Mouse (Mus musculus): ENCODE measurements at regions not wholly inside any gene's neighbourhood (a gene's known extent, or its start where the extent isn't known, plus 50 kb on each side); places are given as distances from the start of the nearest gene placed in this dataset.

DNA sequence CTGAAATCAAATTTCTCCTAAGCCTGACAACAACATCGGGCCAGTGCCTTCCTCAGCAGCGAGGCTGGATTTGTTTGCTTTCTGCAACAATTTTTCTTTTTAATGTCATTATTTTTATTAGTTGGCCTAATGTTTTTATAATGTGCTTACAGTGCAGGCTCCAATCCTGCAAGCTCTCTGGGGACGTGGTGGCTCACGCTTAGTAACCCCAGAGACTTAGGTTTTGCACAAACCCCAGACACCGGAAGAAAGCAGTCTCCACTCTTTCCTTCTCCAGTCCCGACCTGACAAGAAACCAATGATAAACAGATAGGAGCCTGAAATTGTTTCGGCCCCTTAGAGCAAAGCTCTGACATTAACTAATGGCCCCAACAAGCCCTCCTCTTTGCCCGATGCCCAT lies 184.7 kb upstream of the Spaca1 start:
- Histone ChIP-seq H3K36me3 (ENCODE audit: insufficient read depth, low read length) (no peaks in the 10 kb centered on the region), H3K4me1 (ENCODE audit: insufficient read depth, low read depth, low read length) (no peaks in the 10 kb centered on the region), H3K4me2 (replicated peaks; ENCODE audit: low read depth, low read length) (no peak overlapping the region; the same call in 1 of the 2 replicates), H3K9me3 (ENCODE audit: low read length) (no peaks in the 10 kb centered on the region), H3K9ac (replicated peaks; ENCODE audit: low read depth) (no peak overlapping the region), H3K27me3 (replicated peaks; ENCODE audit: insufficient read depth, low read length) (no peaks in the 10 kb centered on the region), H3K27ac (ENCODE audit: low read length) (no peak overlapping the region), H3K4me3 (ENCODE audit: low read depth, low read length) (no peak overlapping the region)
- WGBS: 62% methylated on average over 8 of the region's 8 CpGs
- DNase-seq (ENCODE audit: low spot score) (no peak), ATAC-seq (no peak)
- TF ChIP-seq EP300 (IDR thresholded peaks at IDR 0.05) (no peak), CTCF (IDR thresholded peaks at IDR 0.05) (no peak)

DNA sequence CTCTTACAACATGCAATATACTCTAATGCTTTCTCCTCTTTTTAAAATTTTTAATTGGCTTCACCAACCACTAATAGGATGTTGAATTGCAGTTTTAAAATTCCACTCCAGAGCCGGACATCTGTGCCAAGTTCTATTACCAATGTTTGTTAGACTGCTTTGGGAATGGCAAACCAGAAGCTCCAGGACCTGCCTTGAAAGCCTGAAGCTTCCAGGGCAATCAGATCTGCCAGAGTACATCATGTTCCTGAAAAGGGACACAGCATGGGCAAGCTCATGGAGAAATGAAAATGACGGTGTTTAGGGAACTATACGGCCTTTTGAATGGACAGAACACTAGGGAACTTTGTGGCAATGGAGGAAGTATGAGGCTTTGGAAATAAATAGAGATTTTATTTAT lies 187.8 kb upstream of the Spaca1 start:
- no peak for TF ChIP-seq EP300 (IDR thresholded peaks at IDR 0.05)
- TF ChIP-seq CTCF (IDR thresholded peaks at IDR 0.05): no peak
- Histone ChIP-seq H3K4me3 (ENCODE audit: low read depth, low read length) (no peak overlapping the region), H3K4me2 (replicated peaks; ENCODE audit: low read depth, low read length) (no peak overlapping the region), H3K27ac (ENCODE audit: low read length) (no peak overlapping the region), H3K27me3 (replicated peaks; ENCODE audit: insufficient read depth, low read length) (no peaks in the 10 kb centered on the region), H3K9ac (replicated peaks; ENCODE audit: low read depth) (no peak overlapping the region), H3K4me1 (ENCODE audit: insufficient read depth, low read depth, low read length) (no peaks in the 10 kb centered on the region), H3K36me3 (ENCODE audit: insufficient read depth, low read length) (no peaks in the 10 kb centered on the region), H3K9me3 (ENCODE audit: low read length) (no peaks in the 10 kb centered on the region)
- 66% methylated on average over 3 of the region's 3 CpGs for WGBS
- DNase-seq (ENCODE audit: low spot score): no peak
- no peak for ATAC-seq

DNA sequence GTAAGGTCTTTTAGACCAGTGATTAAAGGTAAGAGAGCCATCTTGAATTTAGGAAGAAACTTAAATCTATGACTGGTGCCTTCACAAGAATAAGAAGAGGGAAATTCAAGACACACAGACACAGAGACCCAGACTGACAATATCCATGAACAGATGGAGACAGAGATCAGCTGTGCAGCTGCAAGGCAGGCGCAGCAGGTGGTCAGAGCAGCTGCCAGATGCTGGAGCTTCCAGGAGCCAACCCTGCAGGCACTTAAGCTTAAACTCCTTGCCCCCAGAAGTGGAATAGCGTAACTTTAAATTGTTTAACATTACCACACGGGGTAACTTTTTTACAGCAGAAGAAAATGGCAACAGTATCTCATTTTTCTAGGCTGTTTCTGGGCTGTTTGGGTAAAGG lies 189.6 kb upstream of the Spaca1 start:
- no peaks in the 10 kb centered on the region for H3K9me3 ChIP-seq (ENCODE audit: low read length)
- DNase-seq (ENCODE audit: low spot score) (no peak), ATAC-seq (no peak)
- H3K4me2 ChIP-seq (replicated peaks; ENCODE audit: low read depth, low read length): no peak overlapping the region
- no peaks in the 10 kb centered on the region for H3K36me3 ChIP-seq (ENCODE audit: insufficient read depth, low read length)
- H3K27ac ChIP-seq (ENCODE audit: low read length): no peak overlapping the region
- TF ChIP-seq CTCF (IDR thresholded peaks at IDR 0.05) (no peak), EP300 (IDR thresholded peaks at IDR 0.05) (no peak)
- H3K9ac ChIP-seq (replicated peaks; ENCODE audit: low read depth): no peak overlapping the region
- H3K4me1 ChIP-seq (ENCODE audit: insufficient read depth, low read depth, low read length): no peaks in the 10 kb centered on the region
- H3K27me3 ChIP-seq (replicated peaks; ENCODE audit: insufficient read depth, low read length): no peaks in the 10 kb centered on the region
- 50% methylated on average over 3 of the region's 3 CpGs for WGBS
- H3K4me3 ChIP-seq (ENCODE audit: low read depth, low read length): no peak overlapping the region

DNA sequence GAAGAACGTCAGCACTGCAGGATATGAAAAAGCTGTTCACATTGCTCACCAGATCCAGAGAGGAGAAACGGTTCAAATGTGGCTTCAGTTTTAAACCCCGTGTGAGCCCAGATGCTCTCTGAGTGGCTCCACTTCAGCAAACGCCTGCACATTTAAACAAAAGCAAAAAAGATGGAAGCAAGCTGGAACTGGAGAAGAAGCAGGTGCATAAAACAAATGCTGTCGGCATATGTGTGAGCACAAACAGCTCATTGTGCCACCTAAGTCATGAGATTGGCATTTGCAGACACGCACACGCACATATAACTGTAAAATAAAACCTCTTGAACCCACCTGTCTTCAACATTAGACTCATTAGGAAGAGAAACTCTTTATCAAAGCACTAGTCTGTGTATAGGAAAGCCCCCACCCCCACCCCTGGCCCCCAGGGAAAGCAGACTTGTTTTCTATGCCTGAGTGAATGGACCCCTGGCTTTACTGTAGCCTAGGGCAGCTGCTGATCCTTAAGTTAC lies 191.1 kb upstream of the Spaca1 start:
- Histone ChIP-seq H3K4me2 (replicated peaks; ENCODE audit: low read depth, low read length) (no peak overlapping the region), H3K4me3 (ENCODE audit: low read depth, low read length) (no peak overlapping the region), H3K9me3 (ENCODE audit: low read length) (no peaks in the 10 kb centered on the region), H3K27me3 (replicated peaks; ENCODE audit: insufficient read depth, low read length) (no peaks in the 10 kb centered on the region), H3K4me1 (ENCODE audit: insufficient read depth, low read depth, low read length) (no peaks in the 10 kb centered on the region), H3K36me3 (ENCODE audit: insufficient read depth, low read length) (no peaks in the 10 kb centered on the region), H3K27ac (ENCODE audit: low read length) (no peak overlapping the region), H3K9ac (replicated peaks; ENCODE audit: low read depth) (no peak overlapping the region)
- TF ChIP-seq EP300 (IDR thresholded peaks at IDR 0.05): no peak
- no peak for TF ChIP-seq CTCF (IDR thresholded peaks at IDR 0.05)
- no peak for DNase-seq (ENCODE audit: low spot score)
- ATAC-seq: no peak
- WGBS: 43% methylated on average over 7 of the region's 7 CpGs

DNA sequence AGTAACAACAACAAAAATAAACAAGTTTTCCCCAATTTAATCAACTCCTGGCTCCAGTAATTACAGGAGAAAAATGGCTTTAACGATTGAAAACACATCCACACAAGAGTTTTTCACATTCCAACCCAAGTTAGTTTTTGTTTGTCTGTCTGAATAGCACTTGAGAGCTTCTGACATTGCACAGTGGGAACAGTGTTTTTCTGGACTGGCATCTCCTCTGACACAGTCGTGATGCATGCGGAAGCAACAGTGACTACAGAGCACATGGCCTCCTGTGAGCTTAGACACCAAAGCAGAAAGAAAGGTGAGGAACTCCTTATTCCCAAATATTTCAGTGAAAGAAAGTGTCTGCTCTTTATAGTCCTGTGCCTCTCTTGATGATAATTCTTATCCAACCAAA lies 191.7 kb upstream of the Spaca1 start:
- Histone ChIP-seq H3K36me3 (ENCODE audit: insufficient read depth, low read length) (no peaks in the 10 kb centered on the region), H3K9ac (replicated peaks; ENCODE audit: low read depth) (no peak overlapping the region), H3K9me3 (ENCODE audit: low read length) (no peaks in the 10 kb centered on the region), H3K27me3 (replicated peaks; ENCODE audit: insufficient read depth, low read length) (no peaks in the 10 kb centered on the region), H3K4me1 (ENCODE audit: insufficient read depth, low read depth, low read length) (no peaks in the 10 kb centered on the region), H3K27ac (ENCODE audit: low read length) (no peak overlapping the region), H3K4me2 (replicated peaks; ENCODE audit: low read depth, low read length) (no peak overlapping the region), H3K4me3 (ENCODE audit: low read depth, low read length) (no peak overlapping the region)
- whole genome bisulfite sequencing: 66% methylated on average over 3 of the region's 3 CpGs
- ATAC-seq (no peak), DNase-seq (ENCODE audit: low spot score) (no peak)
- TF ChIP-seq EP300 (IDR thresholded peaks at IDR 0.05) (no peak), CTCF (IDR thresholded peaks at IDR 0.05) (no peak)

DNA sequence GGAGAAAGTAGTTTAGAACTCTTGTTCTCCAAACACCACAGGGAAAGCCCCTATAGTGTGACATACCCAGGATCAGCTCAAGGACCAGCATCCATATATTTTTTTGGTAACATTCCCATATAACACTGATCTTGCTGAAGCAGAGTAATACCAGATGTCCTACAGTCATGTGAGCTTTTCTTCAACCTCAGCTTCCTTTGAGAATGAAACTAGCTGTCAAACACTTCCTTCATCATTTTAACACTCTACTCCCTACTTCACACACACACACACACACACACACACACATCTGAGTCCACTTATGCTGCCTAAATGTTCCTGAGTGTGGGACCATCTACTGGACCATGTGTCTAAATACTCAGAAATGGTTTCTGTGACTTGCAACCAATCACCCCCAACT lies 209.5 kb upstream of the Spaca1 start:
- ATAC-seq (no peak), DNase-seq (ENCODE audit: low spot score) (no peak)
- H3K9ac ChIP-seq (replicated peaks; ENCODE audit: low read depth): no peak overlapping the region

DNA sequence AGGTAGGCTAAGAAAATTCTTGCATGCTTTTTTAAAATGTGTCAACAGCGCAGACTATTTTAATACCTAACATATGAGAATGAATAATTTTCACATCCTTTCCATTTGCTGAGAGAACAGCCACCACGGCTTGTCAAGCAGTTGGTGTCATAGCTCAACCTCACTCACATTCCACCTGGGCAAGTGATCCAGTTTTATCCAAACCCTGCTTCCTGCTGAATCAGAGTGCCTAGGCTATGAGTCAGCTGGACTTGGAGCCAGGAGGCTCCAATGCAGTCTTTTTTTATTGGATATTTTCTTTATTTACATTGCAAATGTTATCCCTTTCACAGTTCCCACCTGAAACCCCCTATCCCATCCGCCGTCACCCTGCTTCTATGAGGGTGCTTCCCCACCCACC lies 210.5 kb upstream of the Spaca1 start:
- no peak for DNase-seq (ENCODE audit: low spot score)
- Histone ChIP-seq H3K27ac (ENCODE audit: low read length) (no peak overlapping the region), H3K9ac (replicated peaks; ENCODE audit: low read depth) (no peak overlapping the region), H3K27me3 (replicated peaks; ENCODE audit: insufficient read depth, low read length) (no peaks in the 10 kb centered on the region), H3K4me3 (ENCODE audit: low read depth, low read length) (no peak overlapping the region), H3K36me3 (ENCODE audit: insufficient read depth, low read length) (no peaks in the 10 kb centered on the region), H3K4me1 (ENCODE audit: insufficient read depth, low read depth, low read length) (no peaks in the 10 kb centered on the region), H3K4me2 (replicated peaks; ENCODE audit: low read depth, low read length) (no peak overlapping the region), H3K9me3 (ENCODE audit: low read length) (no peaks in the 10 kb centered on the region)
- no peak for ATAC-seq
- 88% methylated on average over 4 of the region's 4 CpGs for WGBS
- TF ChIP-seq CTCF (IDR thresholded peaks at IDR 0.05) (no peak), EP300 (IDR thresholded peaks at IDR 0.05) (no peak)

More for the DNA sequence above, 209.5 kb upstream of the Spaca1 start:
- Histone ChIP-seq H3K27ac (ENCODE audit: low read length) (no peak overlapping the region), H3K36me3 (ENCODE audit: insufficient read depth, low read length) (no peaks in the 10 kb centered on the region), H3K9me3 (ENCODE audit: low read length) (no peaks in the 10 kb centered on the region), H3K27me3 (replicated peaks; ENCODE audit: insufficient read depth, low read length) (no peaks in the 10 kb centered on the region), H3K4me1 (ENCODE audit: insufficient read depth, low read depth, low read length) (no peaks in the 10 kb centered on the region), H3K4me3 (ENCODE audit: low read depth, low read length) (no peak overlapping the region), H3K4me2 (replicated peaks; ENCODE audit: low read depth, low read length) (no peak overlapping the region)
- TF ChIP-seq CTCF (IDR thresholded peaks at IDR 0.05) (no peak), EP300 (IDR thresholded peaks at IDR 0.05) (no peak)
